Mouse (Mus musculus) embryonic fibroblast, embryonic 13.5 days (primary cell): Measurements from ENCODE around the gene 5730522E02Rik.

ENCODE experiments used
- CTCF ChIP-seq: IDR thresholded peaks from 2 replicates; pipeline ENCODE4 v1.5.1; 2011; ENCODE audit warnings: mild to moderate bottlenecking, control low read depth, low read length, moderate library complexity, borderline replicate concordance; ENCODE audit not compliant: insufficient read depth
- POLR2A ChIP-seq: IDR thresholded peaks from 2 replicates; pipeline ENCODE4 v1.6.1; 2011; ENCODE audit warnings: low read depth, mild to moderate bottlenecking, control low read depth, low read length, moderate library complexity

- TF ChIP-seq POLR2A (no peak), CTCF (no peak)
Observed at GRCm38 (mm10) chr11:25940716-25941294, 269.8 kb downstream of the 5730522E02Rik start.
